Mouse (Mus musculus): ENCODE data around the gene Alpk3. TPM values are rescaled to one million over a fixed set of nuclear protein-coding genes. Genes with fewer than 3 reads are reported as not detected.

Gene Alpk3
- polyA plus RNA-seq, 1 experiment from 2014 or later, result 0.33 TPM

GRCm38 (mm10) chr7:81077009-81077408, 19.6 kb downstream of the Alpk3 start:
- no peak overlapping the region for H3K27ac ChIP-seq (ENCODE audit: low read depth, low read length)
- no peak for ATAC-seq (replicated peaks; ENCODE audit: low FRiP score)
- H3K27me3 ChIP-seq (replicated peaks; ENCODE audit: control insufficient read depth, insufficient read depth, low read length), result no peaks in the 10 kb centered on the region
- H3K9me3 ChIP-seq (ENCODE audit: control insufficient read depth, low read length), result no peaks in the 10 kb centered on the region
- H3K4me1 ChIP-seq (replicated peaks; ENCODE audit: control insufficient read depth, insufficient read depth, low read length), result peaks cover 18% of the 10 kb centered on the region
- 80% methylated on average over 6 of the region's 6 CpGs for WGBS
- H3K4me3 ChIP-seq (ENCODE audit: low read depth, low read length), result no peak overlapping the region
- H3K4me2 ChIP-seq, result no peak overlapping the region
- no peak for DNase-seq (ENCODE audit: low spot score)
- H3K9ac ChIP-seq (ENCODE audit: low read depth, low read length), result no peak overlapping the region
- H3K36me3 ChIP-seq (ENCODE audit: control insufficient read depth, insufficient read depth, low read length), result no peaks in the 10 kb centered on the region

- DNase-seq (ENCODE audit: low spot score) (no peak), ATAC-seq (replicated peaks; ENCODE audit: low FRiP score) (no peak)
- Histone ChIP-seq H3K4me2 (no peak overlapping the region), H3K27me3 (replicated peaks; ENCODE audit: control insufficient read depth, insufficient read depth, low read length) (no peaks in the 10 kb centered on the region), H3K36me3 (ENCODE audit: control insufficient read depth, insufficient read depth, low read length) (no peaks in the 10 kb centered on the region), H3K4me3 (ENCODE audit: low read depth, low read length) (no peak overlapping the region), H3K4me1 (replicated peaks; ENCODE audit: control insufficient read depth, insufficient read depth, low read length) (peaks cover 18% of the 10 kb centered on the region), H3K9me3 (ENCODE audit: control insufficient read depth, low read length) (no peaks in the 10 kb centered on the region), H3K9ac (ENCODE audit: low read depth, low read length) (no peak overlapping the region), H3K27ac (ENCODE audit: low read depth, low read length) (no peak overlapping the region)
- 77% methylated on average over 6 of the region's 6 CpGs for WGBS
Measured at GRCm38 (mm10) chr7:81078740-81079139, 21.3 kb downstream of the Alpk3 start.

GRCm38 (mm10) chr7:81093420-81093965, 36.1 kb downstream of the Alpk3 start:
- Histone ChIP-seq H3K9me3 (ENCODE audit: control insufficient read depth, low read length) (no peaks in the 10 kb centered on the region), H3K4me1 (replicated peaks; ENCODE audit: control insufficient read depth, insufficient read depth, low read length) (peaks cover 5% of the 10 kb centered on the region; the same call in 1 of the 2 replicates), H3K4me3 (ENCODE audit: low read depth, low read length) (no peak overlapping the region), H3K27me3 (replicated peaks; ENCODE audit: control insufficient read depth, insufficient read depth, low read length) (no peaks in the 10 kb centered on the region), H3K4me2 (no peak overlapping the region), H3K36me3 (ENCODE audit: control insufficient read depth, insufficient read depth, low read length) (no peaks in the 10 kb centered on the region), H3K27ac (ENCODE audit: low read depth, low read length) (no peak overlapping the region), H3K9ac (ENCODE audit: low read depth, low read length) (no peak overlapping the region)
- no peak for DNase-seq (ENCODE audit: low spot score)
- WGBS, result 64% methylated on average over 18 of the region's 18 CpGs
- no peak for ATAC-seq (replicated peaks; ENCODE audit: low FRiP score)

GRCm38 (mm10) chr7:81094104-81094757, 36.8 kb downstream of the Alpk3 start:
- Histone ChIP-seq H3K36me3 (ENCODE audit: control insufficient read depth, insufficient read depth, low read length) (no peaks in the 10 kb centered on the region), H3K9me3 (ENCODE audit: control insufficient read depth, low read length) (no peaks in the 10 kb centered on the region), H3K27ac (ENCODE audit: low read depth, low read length) (no peak overlapping the region), H3K4me3 (ENCODE audit: low read depth, low read length) (no peak overlapping the region), H3K27me3 (replicated peaks; ENCODE audit: control insufficient read depth, insufficient read depth, low read length) (no peaks in the 10 kb centered on the region), H3K9ac (ENCODE audit: low read depth, low read length) (no peak overlapping the region; the same call in 1 of the 2 replicates), H3K4me1 (replicated peaks; ENCODE audit: control insufficient read depth, insufficient read depth, low read length) (peaks cover 5% of the 10 kb centered on the region; the same call in 1 of the 2 replicates), H3K4me2 (no peak overlapping the region)
- DNase-seq (ENCODE audit: low spot score), result no peak
- no peak for ATAC-seq (replicated peaks; ENCODE audit: low FRiP score)
- WGBS, result 64% methylated on average over 6 of the region's 6 CpGs

DNA sequence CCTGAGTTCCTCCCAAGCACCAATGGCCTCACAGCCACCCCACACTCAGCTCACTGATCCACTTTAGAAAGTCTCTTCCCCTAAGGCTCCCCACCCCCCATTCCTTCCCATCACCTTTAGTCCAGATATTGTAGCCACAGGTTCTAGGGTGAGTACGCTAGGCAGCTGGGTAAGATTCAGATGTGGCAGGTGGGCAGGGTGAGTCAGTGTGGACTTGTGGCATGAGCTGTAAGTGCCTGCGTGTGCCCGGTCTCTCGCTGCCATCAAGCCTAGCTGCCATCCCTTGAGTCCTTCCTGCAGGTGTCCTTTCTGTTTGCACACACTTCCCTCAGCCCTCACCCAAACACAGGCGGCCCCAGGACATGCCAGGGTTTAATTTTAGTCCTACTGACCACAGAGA, 42.9 kb downstream of the Alpk3 start:
- Histone ChIP-seq H3K9me3 (ENCODE audit: control insufficient read depth, low read length) (no peaks in the 10 kb centered on the region), H3K4me2 (no peak overlapping the region), H3K36me3 (ENCODE audit: control insufficient read depth, insufficient read depth, low read length) (no peaks in the 10 kb centered on the region), H3K4me1 (replicated peaks; ENCODE audit: control insufficient read depth, insufficient read depth, low read length) (no peaks in the 10 kb centered on the region), H3K27me3 (replicated peaks; ENCODE audit: control insufficient read depth, insufficient read depth, low read length) (no peaks in the 10 kb centered on the region), H3K9ac (ENCODE audit: low read depth, low read length) (no peak overlapping the region), H3K27ac (ENCODE audit: low read depth, low read length) (no peak overlapping the region), H3K4me3 (ENCODE audit: low read depth, low read length) (no peak overlapping the region)
- 74% methylated on average over 5 of the region's 5 CpGs for WGBS
- ATAC-seq (replicated peaks; ENCODE audit: low FRiP score) (no peak), DNase-seq (ENCODE audit: low spot score) (no peak)

DNA sequence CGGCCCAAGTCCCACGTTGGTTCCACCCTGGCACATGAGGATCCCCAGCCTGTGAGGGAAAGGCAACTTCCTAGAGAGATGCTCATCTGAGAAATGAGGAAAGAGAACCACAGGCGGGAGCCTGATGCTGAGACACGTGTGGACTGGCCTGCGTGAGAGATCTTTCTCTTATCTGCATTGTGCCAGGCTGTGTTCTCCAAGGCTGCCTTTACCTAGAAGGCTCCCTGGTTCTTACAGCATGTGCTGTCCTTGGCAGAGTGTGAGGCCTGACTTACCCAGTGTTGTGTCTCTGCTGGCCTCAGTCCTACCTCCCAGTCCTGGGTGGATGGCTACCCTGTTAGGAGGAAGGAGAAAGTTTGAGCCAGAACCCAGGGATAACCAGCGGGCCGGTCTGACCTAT, 45.5 kb downstream of the Alpk3 start:
- Histone ChIP-seq H3K36me3 (ENCODE audit: control insufficient read depth, insufficient read depth, low read length) (no peaks in the 10 kb centered on the region), H3K4me2 (no peak overlapping the region), H3K27ac (ENCODE audit: low read depth, low read length) (no peak overlapping the region), H3K4me1 (replicated peaks; ENCODE audit: control insufficient read depth, insufficient read depth, low read length) (no peaks in the 10 kb centered on the region), H3K27me3 (replicated peaks; ENCODE audit: control insufficient read depth, insufficient read depth, low read length) (no peaks in the 10 kb centered on the region), H3K9ac (ENCODE audit: low read depth, low read length) (no peak overlapping the region), H3K4me3 (ENCODE audit: low read depth, low read length) (no peak overlapping the region), H3K9me3 (ENCODE audit: control insufficient read depth, low read length) (no peaks in the 10 kb centered on the region)
- WGBS, result 77% methylated on average over 7 of the region's 7 CpGs
- no peak for DNase-seq (ENCODE audit: low spot score)
- peak; percentile 47; the same call in 1 of the 2 replicates for ATAC-seq (replicated peaks; ENCODE audit: low FRiP score)

DNA sequence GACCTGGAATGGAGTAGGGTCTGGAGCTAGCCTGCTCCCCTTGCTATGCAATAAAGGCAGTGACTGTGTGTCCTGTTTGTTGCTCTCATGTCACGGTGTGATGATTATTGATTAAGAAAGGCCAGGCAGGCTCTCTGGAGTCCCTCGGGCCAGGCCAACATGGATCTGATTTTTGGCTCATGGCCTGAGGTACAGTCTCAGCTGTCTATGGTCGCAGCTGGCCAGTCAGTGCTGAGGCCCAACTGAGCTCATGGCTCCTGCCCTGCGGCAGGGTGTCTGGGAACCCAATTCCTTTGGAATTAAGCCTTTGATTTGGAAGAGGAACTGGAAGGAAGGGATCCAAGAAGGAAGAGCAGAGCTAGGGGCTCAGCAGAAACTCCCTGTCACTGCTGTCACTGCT, 48.1 kb downstream of the Alpk3 start:
- ATAC-seq (replicated peaks; ENCODE audit: low FRiP score), result no peak
- Histone ChIP-seq H3K27ac (ENCODE audit: low read depth, low read length) (no peak overlapping the region), H3K4me1 (replicated peaks; ENCODE audit: control insufficient read depth, insufficient read depth, low read length) (0 out of 2 replicates have a peak, but pooled peaks cover under 1% of the 10 kb centered on the region), H3K4me2 (no peak overlapping the region), H3K27me3 (replicated peaks; ENCODE audit: control insufficient read depth, insufficient read depth, low read length) (no peaks in the 10 kb centered on the region), H3K36me3 (ENCODE audit: control insufficient read depth, insufficient read depth, low read length) (no peaks in the 10 kb centered on the region), H3K9me3 (ENCODE audit: control insufficient read depth, low read length) (no peaks in the 10 kb centered on the region), H3K4me3 (ENCODE audit: low read depth, low read length) (no peak overlapping the region), H3K9ac (ENCODE audit: low read depth, low read length) (no peak overlapping the region)
- 72% methylated on average over 4 of the region's 4 CpGs for WGBS
- no peak for DNase-seq (ENCODE audit: low spot score)

DNA sequence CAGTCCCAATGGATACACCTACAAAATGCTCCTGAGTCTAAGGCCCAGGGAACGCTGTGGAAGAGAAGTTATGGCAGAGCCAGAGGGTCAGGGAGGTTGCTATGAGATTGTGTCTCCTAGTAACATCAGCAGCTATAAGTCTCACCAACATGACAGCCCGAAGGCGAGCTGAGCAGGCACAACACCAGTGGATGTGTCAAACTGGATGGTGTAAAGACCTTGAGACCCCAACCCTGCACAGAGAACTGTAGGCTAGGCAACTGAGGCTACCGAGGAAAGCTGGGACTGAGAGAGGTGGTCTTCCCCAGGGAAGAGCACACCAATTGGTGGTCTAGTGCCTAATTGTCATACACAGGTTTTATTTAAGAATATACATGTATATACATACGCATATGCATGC, 50.8 kb downstream of the Alpk3 start:
- ATAC-seq (replicated peaks; ENCODE audit: low FRiP score), result no peak
- Histone ChIP-seq H3K36me3 (ENCODE audit: control insufficient read depth, insufficient read depth, low read length) (no peaks in the 10 kb centered on the region), H3K27ac (ENCODE audit: low read depth, low read length) (no peak overlapping the region), H3K9ac (ENCODE audit: low read depth, low read length) (no peak overlapping the region), H3K4me3 (ENCODE audit: low read depth, low read length) (no peak overlapping the region), H3K4me1 (replicated peaks; ENCODE audit: control insufficient read depth, insufficient read depth, low read length) (peaks cover 2% of the 10 kb centered on the region; the same call in 1 of the 2 replicates), H3K4me2 (no peak overlapping the region), H3K9me3 (ENCODE audit: control insufficient read depth, low read length) (no peaks in the 10 kb centered on the region), H3K27me3 (replicated peaks; ENCODE audit: control insufficient read depth, insufficient read depth, low read length) (no peaks in the 10 kb centered on the region)
- no peak for DNase-seq (ENCODE audit: low spot score)
- WGBS, result 79% methylated on average over 5 of the region's 5 CpGs

Measured in liver, embryonic 11.5 days (tissue).